Mouse (Mus musculus): ENCODE results near the gene Utp11.

Gene Utp11

DNA sequence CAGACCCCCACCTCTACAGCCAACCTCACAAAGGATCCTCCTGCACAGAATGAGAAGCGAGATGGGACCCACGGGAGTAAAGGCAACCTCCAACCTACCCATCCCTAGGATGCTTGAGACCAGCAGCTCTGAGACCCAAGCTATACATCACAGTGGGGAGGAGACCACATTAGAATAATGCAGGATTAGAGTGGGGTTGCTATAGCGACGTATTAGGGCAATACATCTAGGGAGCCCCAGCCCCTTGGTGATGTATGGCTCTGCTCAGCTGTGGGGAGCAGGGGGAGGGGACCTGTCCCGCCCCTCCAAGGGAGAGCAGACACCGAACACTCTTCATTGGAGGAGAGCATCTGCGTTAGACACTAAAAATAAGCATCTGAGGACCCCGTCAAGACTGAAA is 25.3 kb downstream of the Utp11 start:
- DNase-seq = no peak

- no peak for DNase-seq
These were observed 25.8 kb downstream of the Utp11 start for GRCm38 (mm10) chr4:124667476-124668033.

GRCm38 (mm10) chr4:124664604-124665003 is 28.8 kb downstream of the Utp11 start:
- no peak for DNase-seq

- DNase-seq = no peak
These were observed 29.2 kb downstream of the Utp11 start for GRCm38 (mm10) chr4:124664185-124664584.

DNA sequence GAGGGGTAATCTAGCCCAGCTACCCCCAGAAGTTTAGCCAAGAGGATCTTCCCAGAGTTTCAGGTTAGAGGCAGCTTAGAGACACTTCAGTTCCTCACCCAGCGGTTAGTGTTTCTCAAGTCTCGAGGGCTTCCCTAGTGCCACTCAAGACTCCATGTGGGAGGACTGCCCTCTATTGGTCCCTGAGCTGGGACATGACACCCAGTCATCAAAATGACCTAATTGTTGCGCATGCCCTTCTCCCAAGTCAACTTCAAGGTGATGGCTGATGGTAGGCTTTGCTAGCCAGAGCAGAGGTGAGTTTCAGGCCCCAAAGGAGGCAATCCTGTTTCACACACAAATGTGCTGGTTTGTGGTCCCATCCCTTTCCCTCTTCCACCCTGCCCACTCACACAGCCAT is 30.4 kb downstream of the Utp11 start:
- no peak for DNase-seq

GRCm38 (mm10) chr4:124660603-124661002 is 32.8 kb downstream of the Utp11 start:
- DNase-seq = no peak

- no peak for DNase-seq
These were observed 33.9 kb downstream of the Utp11 start for GRCm38 (mm10) chr4:124659251-124660217.

- DNase-seq = peak; percentile 42
These were observed 35.0 kb downstream of the Utp11 start for GRCm38 (mm10) chr4:124658412-124658851.

- DNase-seq = peak; percentile 36
These were observed 35.6 kb downstream of the Utp11 start for GRCm38 (mm10) chr4:124657781-124658180.

GRCm38 (mm10) chr4:124656854-124657650 is 36.3 kb downstream of the Utp11 start:
- DNase-seq = peak; percentile 90

DNA sequence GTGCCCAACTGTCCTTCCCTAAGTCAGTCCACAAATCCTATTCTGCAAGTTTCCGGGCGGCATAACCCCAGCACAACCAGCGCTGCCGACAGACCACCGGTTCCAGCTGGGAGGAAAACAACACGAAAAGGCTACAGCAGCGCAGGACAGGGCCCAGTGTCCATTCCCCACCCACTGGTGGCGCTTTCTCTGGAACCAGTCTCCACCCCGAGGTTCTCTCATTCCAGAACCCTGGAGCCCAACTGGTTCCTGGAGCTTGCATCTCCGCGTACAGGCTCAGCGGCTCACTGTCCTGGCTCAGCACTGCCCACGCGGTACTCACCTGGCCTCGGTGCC is 36.9 kb downstream of the Utp11 start, which contains the start of gene Pou3f1:
Gene Pou3f1, plus strand, starts transcription at position 290 of the 336 bp plus-strand sequence.
- DNase-seq = no peak

DNA sequence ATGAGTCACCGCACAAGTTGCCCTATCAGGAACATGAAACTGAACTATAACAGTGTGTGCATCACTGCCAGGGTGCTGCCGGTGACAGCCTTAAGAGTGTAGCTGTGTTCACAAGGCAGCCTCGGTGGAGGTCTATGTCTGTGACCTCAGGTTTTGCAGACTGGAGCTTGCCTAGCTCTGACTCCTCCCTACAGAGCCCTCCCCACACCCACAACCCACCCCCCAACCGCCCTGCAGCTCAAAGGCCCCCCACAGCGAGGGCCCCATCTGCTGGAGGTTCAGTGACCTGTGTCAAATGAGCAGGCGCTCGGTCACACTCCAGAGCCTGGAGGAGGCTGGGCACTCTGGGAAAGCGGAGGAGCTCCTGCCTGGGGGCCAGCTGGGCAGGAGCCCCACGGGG is 40.5 kb downstream of the Utp11 start:
- DNase-seq = no peak

DNA sequence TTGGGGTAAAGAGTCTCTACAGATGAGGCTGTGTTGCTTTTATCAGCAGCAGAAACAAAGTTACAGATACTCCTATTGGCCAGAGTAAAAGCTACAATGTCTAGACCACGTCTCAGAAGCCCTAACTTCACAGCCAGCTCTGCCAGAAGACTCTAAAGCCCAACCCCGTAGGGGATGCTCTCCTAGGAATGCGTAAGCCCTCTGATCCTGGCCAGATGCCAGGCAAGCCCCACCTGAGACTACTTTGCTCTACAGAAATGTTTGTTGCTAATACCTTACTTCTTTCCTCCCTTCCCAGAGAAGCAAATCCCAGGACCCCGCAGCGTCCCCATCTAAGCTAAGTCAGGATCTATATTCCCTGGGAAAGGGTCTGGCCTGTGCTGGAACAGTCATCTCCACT is 45.5 kb downstream of the Utp11 start:
- no peak for DNase-seq

DNA sequence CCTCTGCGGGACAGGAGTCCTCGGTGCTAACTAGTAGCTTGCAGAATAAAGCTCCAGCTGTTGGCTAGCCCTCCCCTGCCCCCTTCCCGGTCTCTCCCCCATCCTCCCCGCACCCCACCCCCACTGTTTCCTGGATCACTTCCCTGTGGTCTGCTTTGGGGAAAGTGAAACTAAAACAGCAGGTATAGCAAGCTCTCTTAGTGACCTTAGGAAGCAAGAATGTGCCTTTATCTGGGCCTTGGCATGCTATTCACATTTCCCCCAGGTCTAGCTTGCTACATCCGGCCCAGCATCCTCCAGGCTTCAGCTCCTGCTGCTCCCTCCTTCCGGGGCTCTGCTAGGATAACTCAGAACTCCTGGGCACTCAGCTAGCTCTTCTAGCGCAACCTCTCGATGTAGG is 46.8 kb downstream of the Utp11 start:
- no peak for DNase-seq

GRCm38 (mm10) chr4:124644974-124645433 is 48.4 kb downstream of the Utp11 start:
- DNase-seq = no peak

DNA sequence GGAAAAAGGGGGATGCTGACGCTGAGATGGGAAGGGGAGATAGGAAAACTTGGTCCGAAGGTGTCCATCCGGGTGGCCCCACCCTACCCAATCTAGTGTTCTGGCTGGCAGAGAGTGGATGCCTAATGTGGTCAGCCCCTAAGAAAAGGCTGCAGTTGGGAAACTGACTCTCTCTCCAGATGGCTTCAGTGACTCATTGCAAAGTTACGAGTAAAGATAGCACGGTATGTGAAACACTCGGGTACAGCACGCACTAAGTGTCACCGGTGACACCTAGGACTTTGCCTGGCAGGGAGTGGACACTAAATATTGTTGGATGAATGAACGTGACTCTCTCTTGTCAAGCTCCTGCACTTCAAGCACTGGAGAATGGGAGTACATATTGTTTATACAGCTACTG is 49.5 kb downstream of the Utp11 start:
- DNase-seq = no peak

DNA sequence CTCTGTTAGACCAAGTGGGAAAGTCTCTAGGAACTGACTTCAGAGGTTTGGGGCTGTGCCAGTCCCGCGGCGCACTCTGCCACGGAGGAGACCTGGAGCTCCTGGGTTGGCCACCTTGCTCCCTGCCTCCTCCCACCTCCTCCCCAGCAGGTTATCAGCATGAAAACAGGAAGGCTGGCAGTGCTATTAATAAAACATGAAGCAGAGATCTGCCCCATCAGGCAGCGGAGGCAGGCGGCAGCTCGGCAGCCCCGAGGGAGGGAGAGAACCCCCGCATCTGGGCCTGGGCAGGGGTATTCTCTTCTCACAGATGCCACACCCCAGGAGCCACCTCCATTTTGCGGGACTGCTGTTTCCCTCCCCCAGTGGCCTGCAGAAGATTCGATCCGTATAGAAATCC is 53.7 kb downstream of the Utp11 start:
- no peak for DNase-seq

DNA sequence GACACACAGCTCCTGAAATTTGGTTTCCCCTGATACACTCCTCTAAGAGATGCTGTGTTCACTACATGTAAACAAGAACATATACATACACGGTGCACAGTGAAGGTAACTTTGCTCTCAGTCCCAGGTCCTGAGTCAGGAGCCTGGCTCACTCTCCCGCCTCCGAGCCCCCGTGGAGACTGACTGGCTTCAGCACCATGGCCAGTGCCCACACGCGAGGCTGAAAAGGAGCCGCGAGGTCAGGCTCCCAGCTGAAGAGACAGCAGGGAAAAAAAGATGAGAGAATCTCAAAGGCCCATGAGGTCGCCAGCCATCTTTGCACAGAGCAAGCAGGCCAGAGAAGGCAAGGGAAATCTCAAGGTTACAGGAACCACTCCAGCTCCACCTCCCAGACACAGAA is 60.1 kb downstream of the Utp11 start:
- DNase-seq = no peak

DNA sequence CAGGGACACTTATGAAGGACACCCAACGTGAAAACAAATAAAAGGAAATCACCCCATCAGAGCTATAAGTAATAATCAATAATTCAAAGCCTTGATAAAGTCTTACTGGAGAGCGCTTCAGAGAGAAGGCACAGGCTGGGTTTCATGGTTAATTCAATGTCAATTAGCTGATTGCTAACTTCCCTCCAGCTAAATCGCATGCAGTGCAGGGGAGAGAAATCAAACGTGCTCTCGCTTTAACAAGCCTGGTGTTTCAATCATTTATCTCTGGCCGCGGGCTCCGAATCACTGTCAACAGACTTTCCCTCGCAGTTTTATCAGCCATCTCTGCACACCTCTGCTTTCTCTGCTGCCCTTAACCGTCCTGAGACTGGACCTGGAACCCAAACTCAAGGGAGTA is 60.5 kb downstream of the Utp11 start:
- DNase-seq = no peak

DNA sequence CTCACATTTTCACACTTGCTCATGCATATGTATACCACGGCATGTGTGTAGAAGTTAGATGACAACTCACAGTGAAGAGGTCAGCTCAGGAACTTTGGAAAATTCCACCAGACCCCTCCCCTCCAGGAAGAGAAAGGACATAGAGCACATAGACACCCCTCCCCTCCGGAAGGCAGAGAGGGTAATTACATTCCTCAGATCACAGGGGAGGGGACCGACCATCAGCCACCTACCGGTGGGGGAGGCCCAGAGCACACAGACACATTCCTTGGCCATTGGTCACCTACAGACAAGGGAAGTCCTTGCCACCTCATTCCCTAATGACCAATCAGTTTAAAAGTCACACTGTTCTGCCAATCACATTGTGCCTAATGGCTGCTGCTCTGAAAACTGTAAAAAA is 61.9 kb downstream of the Utp11 start:
- DNase-seq = no peak

Measured in right cerebral cortex, postnatal 25 days (tissue).